Mouse (Mus musculus) forebrain, embryonic 14.5 days (tissue): Measurements from ENCODE around the gene Metap2. TPM values are rescaled to one million over a fixed set of nuclear protein-coding genes. Genes with fewer than 3 reads are reported as not detected.

Experiments
- ATAC-seq: fragments of 200-750 bp; cut with Nextera tagmentation; 2 replicates; pipeline ENCODE4 v1.8.0; 2017; ENCODE audit warnings: mild to moderate bottlenecking, moderate library complexity
- DNase-seq: peaks from one replicate; pipeline ENCODE4 v3.0.0-alpha.2; 2015; ENCODE audit warnings: low spot score
- H3K27ac ChIP-seq: fragments of 300-500 bp; sonication (generic); 2 replicates; pipeline ENCODE4 v1.5.1; 2014; ENCODE audit warnings: low read depth, mild to moderate bottlenecking, control low read depth, low read length, moderate library complexity
- H3K27me3 ChIP-seq: fragments of 300-500 bp; sonication (generic); replicated peaks from 2 replicates; pipeline ENCODE4 v1.6.1; 2014; ENCODE audit warnings: low read length, control low read depth, mixed read lengths; ENCODE audit not compliant: control insufficient read depth, insufficient read depth
- H3K36me3 ChIP-seq: fragments of 300-500 bp; sonication (generic); 2 replicates; pipeline ENCODE4 v1.6.1; 2014; ENCODE audit warnings: low read length, control low read depth; ENCODE audit not compliant: control insufficient read depth, insufficient read depth
- H3K4me1 ChIP-seq: fragments of 300-500 bp; sonication (generic); 2 replicates; pipeline ENCODE4 v1.6.1; 2014; ENCODE audit warnings: antibody characterized with exemption, low read length, control low read depth; ENCODE audit not compliant: control insufficient read depth, insufficient read depth
- H3K4me2 ChIP-seq: fragments of 300-500 bp; sonication (generic); 2 replicates; pipeline ENCODE4 v1.6.1; 2014; ENCODE audit warnings: mild to moderate bottlenecking, control low read depth, low read length
- H3K4me3 ChIP-seq: fragments of 300-500 bp; sonication (generic); 2 replicates; pipeline ENCODE4 v1.5.1; 2014; ENCODE audit warnings: low read depth, low read length, control low read depth
- H3K9ac ChIP-seq: fragments of 300-500 bp; sonication (generic); 2 replicates; pipeline ENCODE4 v1.6.1; 2014; ENCODE audit warnings: mild to moderate bottlenecking, low read length, control low read depth, moderate library complexity
- H3K9me3 ChIP-seq: fragments of 300-500 bp; sonication (generic); replicated peaks from 2 replicates; pipeline ENCODE4 v1.6.1; 2016; ENCODE audit warnings: low read length, control low read depth, mixed read lengths; ENCODE audit not compliant: control insufficient read depth
- WGBS: fragments of 180-500 bp; shearing (Covaris S2); extraction: QIAGEN DNeasy Blood & Tissue Kit; methylation state at CpG from one replicate; pipeline ENCODE4 v1.1.7; 2014; 5-methylcytosine and 5-hydroxymethylcytosine counted together
- polyA plus RNA-seq: library from polyadenylated mRNA; unstranded; fragments of >200 nt; fragmentation: Nextera tagmentation; extraction: Ambion mirVana; gene quantifications from 2 replicates; pipeline ENCODE4 v1.2.1, GENCODE M21; 2014

Gene Metap2
- polyA plus RNA-seq, 1 experiment from 2014 or later = 157 TPM

GRCm38 (mm10) chr10:93915531-93916275, 18.8 kb upstream of the Metap2 start:
- Histone ChIP-seq H3K27ac (no peak overlapping the region), H3K4me1 (peaks cover 9% of the 10 kb centered on the region), H3K36me3 (no peaks in the 10 kb centered on the region), H3K4me3 (no peak overlapping the region), H3K9me3 (no peaks in the 10 kb centered on the region), H3K9ac (no peak overlapping the region), H3K4me2 (peak overlapping the region; percentile 34), H3K27me3 (no peaks in the 10 kb centered on the region)
- peak; percentile 52 for DNase-seq
- WGBS = 4% methylated on average over 11 of the region's 11 CpGs
- no peak for ATAC-seq

GRCm38 (mm10) chr10:93913525-93913924, 16.6 kb upstream of the Metap2 start:
- no peak overlapping the region for H3K4me2 ChIP-seq
- no peaks in the 10 kb centered on the region for H3K27me3 ChIP-seq
- DNase-seq (no peak), ATAC-seq (no peak)
- peaks cover 9% of the 10 kb centered on the region for H3K4me1 ChIP-seq
- no peak overlapping the region for H3K9ac ChIP-seq
- 81% methylated on average over 5 of the region's 5 CpGs for WGBS
- no peaks in the 10 kb centered on the region for H3K9me3 ChIP-seq
- no peak overlapping the region for H3K4me3 ChIP-seq
- no peaks in the 10 kb centered on the region for H3K36me3 ChIP-seq
- no peak overlapping the region for H3K27ac ChIP-seq

- no peak overlapping the region for H3K9ac ChIP-seq
These were observed 16.0 kb upstream of the Metap2 start for GRCm38 (mm10) chr10:93912917-93913316.

GRCm38 (mm10) chr10:93912136-93912855, 15.4 kb upstream of the Metap2 start:
- Histone ChIP-seq H3K27ac (no peak overlapping the region), H3K9ac (no peak overlapping the region), H3K4me1 (peaks cover 9% of the 10 kb centered on the region), H3K27me3 (no peaks in the 10 kb centered on the region), H3K4me3 (no peak overlapping the region), H3K4me2 (no peak overlapping the region), H3K9me3 (no peaks in the 10 kb centered on the region), H3K36me3 (no peaks in the 10 kb centered on the region)
- ATAC-seq (no peak), DNase-seq (no peak)
- WGBS = 83% methylated on average over 5 of the region's 5 CpGs

More at GRCm38 (mm10) chr10:93912917-93913316, 16.0 kb upstream of the Metap2 start:
- Histone ChIP-seq H3K4me3 (no peak overlapping the region), H3K27me3 (no peaks in the 10 kb centered on the region), H3K4me1 (peaks cover 9% of the 10 kb centered on the region), H3K36me3 (no peaks in the 10 kb centered on the region), H3K9me3 (no peaks in the 10 kb centered on the region), H3K4me2 (no peak overlapping the region), H3K27ac (no peak overlapping the region)
- DNase-seq = no peak
- 78% methylated on average over 1 of the region's 1 CpGs for WGBS
- no peak for ATAC-seq

- 86% methylated on average over 5 of the region's 5 CpGs for WGBS
- no peak for DNase-seq
These were observed 14.4 kb upstream of the Metap2 start for GRCm38 (mm10) chr10:93911326-93911725.

GRCm38 (mm10) chr10:93909811-93910446, 13.0 kb upstream of the Metap2 start:
- Histone ChIP-seq H3K36me3 (no peaks in the 10 kb centered on the region), H3K4me3 (no peak overlapping the region), H3K9me3 (no peaks in the 10 kb centered on the region), H3K4me1 (no peaks in the 10 kb centered on the region), H3K27ac (no peak overlapping the region), H3K27me3 (no peaks in the 10 kb centered on the region), H3K4me2 (no peak overlapping the region), H3K9ac (no peak overlapping the region)
- ATAC-seq (no peak), DNase-seq (no peak)
- 90% methylated on average over 5 of the region's 5 CpGs for WGBS

More at GRCm38 (mm10) chr10:93911326-93911725, 14.4 kb upstream of the Metap2 start:
- no peak overlapping the region for H3K27ac ChIP-seq
- H3K4me2 ChIP-seq = no peak overlapping the region
- H3K27me3 ChIP-seq = no peaks in the 10 kb centered on the region
- no peaks in the 10 kb centered on the region for H3K9me3 ChIP-seq
- H3K9ac ChIP-seq = no peak overlapping the region
- H3K36me3 ChIP-seq = no peaks in the 10 kb centered on the region
- no peak for ATAC-seq
- peaks cover 9% of the 10 kb centered on the region for H3K4me1 ChIP-seq
- no peak overlapping the region for H3K4me3 ChIP-seq

- Histone ChIP-seq H3K9ac (no peak overlapping the region), H3K4me1 (no peaks in the 10 kb centered on the region), H3K36me3 (no peaks in the 10 kb centered on the region), H3K27ac (no peak overlapping the region), H3K9me3 (no peaks in the 10 kb centered on the region), H3K27me3 (no peaks in the 10 kb centered on the region), H3K4me3 (no peak overlapping the region), H3K4me2 (no peak overlapping the region)
- 100% methylated on average over 1 of the region's 1 CpGs for WGBS
- ATAC-seq (no peak), DNase-seq (no peak)
These were observed 12.1 kb upstream of the Metap2 start for GRCm38 (mm10) chr10:93909015-93909414.

- no peaks in the 10 kb centered on the region for H3K4me1 ChIP-seq
- H3K4me3 ChIP-seq = no peak overlapping the region
- WGBS = 97% methylated on average over 7 of the region's 7 CpGs
- no peaks in the 10 kb centered on the region for H3K36me3 ChIP-seq
- H3K9me3 ChIP-seq = no peaks in the 10 kb centered on the region
- H3K4me2 ChIP-seq = no peak overlapping the region
- DNase-seq = no peak
- H3K27ac ChIP-seq = no peak overlapping the region
- no peak overlapping the region for H3K9ac ChIP-seq
- no peaks in the 10 kb centered on the region for H3K27me3 ChIP-seq
- no peak for ATAC-seq
These were observed 11.6 kb upstream of the Metap2 start for GRCm38 (mm10) chr10:93908540-93908939.
